Mouse (Mus musculus): ENCODE results near the gene Sptbn2. TPM values are rescaled to one million over a fixed set of nuclear protein-coding genes. Genes with fewer than 3 reads are reported as not detected.

Gene Sptbn2
- polyA plus RNA-seq, 1 experiment = 132 TPM

DNA sequence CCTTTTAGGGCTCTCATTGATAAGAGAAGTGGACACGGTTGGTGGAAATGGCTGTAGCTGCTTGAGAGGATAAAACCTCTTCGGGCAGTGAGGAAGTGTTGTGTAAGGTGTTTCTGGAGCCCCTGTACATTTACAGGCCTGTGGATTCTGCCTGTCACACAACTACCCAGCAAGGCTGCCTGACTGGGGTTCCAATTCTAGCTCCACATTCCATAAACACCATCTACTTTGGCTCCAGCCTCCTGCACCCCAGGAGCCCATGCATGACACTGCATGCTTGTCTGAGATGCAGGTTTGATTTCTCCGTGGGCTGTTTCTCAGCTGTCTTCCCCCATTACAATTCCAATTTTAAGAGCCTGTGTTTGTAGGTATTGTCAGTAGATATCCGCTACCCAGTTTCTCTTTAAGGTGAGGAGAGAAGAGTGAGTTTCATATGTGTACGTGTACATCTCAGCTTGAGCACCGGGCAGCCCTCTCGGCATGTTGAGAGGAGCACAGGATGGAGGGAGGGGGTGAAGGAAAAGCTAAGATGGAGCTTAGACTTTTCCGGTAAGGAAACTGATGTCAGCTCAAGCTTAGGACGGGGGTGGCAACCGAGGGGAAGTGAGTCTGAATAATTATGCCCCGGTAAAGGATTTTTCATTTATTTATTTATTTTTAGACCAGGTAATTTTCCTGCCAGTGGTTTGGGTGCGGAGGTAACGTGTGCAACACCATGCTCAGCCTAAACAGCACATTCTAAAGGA, 2.0 kb downstream of the Sptbn2 start:
- DNase-seq = peak in 1 of 2 experiments; percentile 55
- peaks cover 15% of the 10 kb centered on the region for H3K4me1 ChIP-seq (ENCODE audit: control insufficient read depth, insufficient read depth, low read length)
- TF ChIP-seq CTCF (IDR thresholded peaks at IDR 0.05; ENCODE audit: borderline replicate concordance, insufficient read depth, low read depth, low read length) (no peak), POLR2A (IDR thresholded peaks at IDR 0.05; ENCODE audit: borderline replicate concordance, insufficient read depth, low read length) (no peak; the same call in 1 of the 2 replicates)
- peak overlapping the region; percentile 94 for H3K27ac ChIP-seq (ENCODE audit: insufficient read depth, low read length)
- WGBS = 8% methylated on average over 13 of the region's 13 CpGs
- peak overlapping the region; percentile 99 for H3K4me3 ChIP-seq (replicated peaks; ENCODE audit: insufficient read depth, low read depth, low read length)
- H3K27me3 ChIP-seq (ENCODE audit: control insufficient read depth, insufficient read depth, low read length) = no peaks in the 10 kb centered on the region

- H3K27ac ChIP-seq (ENCODE audit: insufficient read depth, low read length) = no peak overlapping the region
- no peaks in the 10 kb centered on the region for H3K27me3 ChIP-seq (ENCODE audit: control insufficient read depth, insufficient read depth, low read length)
- peak overlapping the region; percentile 99 for H3K4me3 ChIP-seq (replicated peaks; ENCODE audit: insufficient read depth, low read depth, low read length)
- no peak for DNase-seq
- TF ChIP-seq POLR2A (IDR thresholded peaks at IDR 0.05; ENCODE audit: borderline replicate concordance, insufficient read depth, low read length) (no peak), CTCF (IDR thresholded peaks at IDR 0.05; ENCODE audit: borderline replicate concordance, insufficient read depth, low read depth, low read length) (no peak)
- H3K4me1 ChIP-seq (ENCODE audit: control insufficient read depth, insufficient read depth, low read length) = peaks cover 21% of the 10 kb centered on the region
- 40% methylated on average over 3 of the region's 3 CpGs for WGBS
These were observed 2.9 kb downstream of the Sptbn2 start for GRCm38 (mm10) chr19:4713886-4714285.

GRCm38 (mm10) chr19:4716756-4717155, 5.8 kb downstream of the Sptbn2 start:
- Histone ChIP-seq H3K27ac (ENCODE audit: insufficient read depth, low read length) (no peak overlapping the region), H3K4me1 (ENCODE audit: control insufficient read depth, insufficient read depth, low read length) (peaks cover 41% of the 10 kb centered on the region), H3K4me3 (replicated peaks; ENCODE audit: insufficient read depth, low read depth, low read length) (no peak overlapping the region), H3K27me3 (ENCODE audit: control insufficient read depth, insufficient read depth, low read length) (no peaks in the 10 kb centered on the region)
- WGBS = 95% methylated on average over 14 of the region's 14 CpGs
- no peak for DNase-seq
- no peak for TF ChIP-seq POLR2A (IDR thresholded peaks at IDR 0.05; ENCODE audit: borderline replicate concordance, insufficient read depth, low read length)
- TF ChIP-seq CTCF (IDR thresholded peaks at IDR 0.05; ENCODE audit: borderline replicate concordance, insufficient read depth, low read depth, low read length) = no peak

GRCm38 (mm10) chr19:4717281-4717680, 6.3 kb downstream of the Sptbn2 start:
- no peak for DNase-seq
- 100% methylated on average over 2 of the region's 2 CpGs for WGBS
- Histone ChIP-seq H3K27ac (ENCODE audit: insufficient read depth, low read length) (no peak overlapping the region), H3K4me3 (replicated peaks; ENCODE audit: insufficient read depth, low read depth, low read length) (no peak overlapping the region), H3K27me3 (ENCODE audit: control insufficient read depth, insufficient read depth, low read length) (no peaks in the 10 kb centered on the region), H3K4me1 (ENCODE audit: control insufficient read depth, insufficient read depth, low read length) (peaks cover 41% of the 10 kb centered on the region)
- TF ChIP-seq CTCF (IDR thresholded peaks at IDR 0.05; ENCODE audit: borderline replicate concordance, insufficient read depth, low read depth, low read length) = no peak
- no peak for TF ChIP-seq POLR2A (IDR thresholded peaks at IDR 0.05; ENCODE audit: borderline replicate concordance, insufficient read depth, low read length)

GRCm38 (mm10) chr19:4718716-4719115, 7.7 kb downstream of the Sptbn2 start:
- Histone ChIP-seq H3K27ac (ENCODE audit: insufficient read depth, low read length) (no peak overlapping the region), H3K4me1 (ENCODE audit: control insufficient read depth, insufficient read depth, low read length) (peaks cover 41% of the 10 kb centered on the region), H3K4me3 (replicated peaks; ENCODE audit: insufficient read depth, low read depth, low read length) (no peak overlapping the region), H3K27me3 (ENCODE audit: control insufficient read depth, insufficient read depth, low read length) (no peaks in the 10 kb centered on the region)
- no peak for DNase-seq
- WGBS = 54% methylated on average over 12 of the region's 12 CpGs
- TF ChIP-seq POLR2A (IDR thresholded peaks at IDR 0.05; ENCODE audit: borderline replicate concordance, insufficient read depth, low read length) (no peak), CTCF (IDR thresholded peaks at IDR 0.05; ENCODE audit: borderline replicate concordance, insufficient read depth, low read depth, low read length) (no peak)

DNA sequence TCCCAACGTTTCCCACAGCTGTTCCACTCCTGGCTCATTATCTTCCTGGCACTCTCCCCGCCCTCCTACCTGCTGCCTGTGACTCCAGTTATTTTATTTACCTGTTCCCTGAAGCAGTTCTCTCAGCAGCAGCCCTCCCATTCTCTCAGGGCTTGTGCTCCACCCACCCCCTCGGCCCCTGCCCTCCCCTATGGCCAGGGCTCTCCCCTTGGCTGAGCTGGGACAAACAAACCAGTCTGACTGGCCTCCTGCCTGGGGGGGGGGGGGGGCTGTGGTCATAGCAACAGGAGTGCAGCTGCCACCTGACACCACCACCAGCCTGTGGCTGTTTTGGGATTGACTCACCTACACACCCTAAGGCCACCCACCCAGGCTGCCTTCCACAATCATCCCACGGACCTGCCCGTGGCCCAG, 8.4 kb downstream of the Sptbn2 start:
- no peak for TF ChIP-seq CTCF (IDR thresholded peaks at IDR 0.05; ENCODE audit: borderline replicate concordance, insufficient read depth, low read depth, low read length)
- no peak for TF ChIP-seq POLR2A (IDR thresholded peaks at IDR 0.05; ENCODE audit: borderline replicate concordance, insufficient read depth, low read length)
- DNase-seq = no peak
- Histone ChIP-seq H3K4me3 (replicated peaks; ENCODE audit: insufficient read depth, low read depth, low read length) (no peak overlapping the region), H3K4me1 (ENCODE audit: control insufficient read depth, insufficient read depth, low read length) (peaks cover 36% of the 10 kb centered on the region), H3K27me3 (ENCODE audit: control insufficient read depth, insufficient read depth, low read length) (no peaks in the 10 kb centered on the region), H3K27ac (ENCODE audit: insufficient read depth, low read length) (no peak overlapping the region)
- WGBS = 30% methylated on average over 5 of the region's 5 CpGs

DNA sequence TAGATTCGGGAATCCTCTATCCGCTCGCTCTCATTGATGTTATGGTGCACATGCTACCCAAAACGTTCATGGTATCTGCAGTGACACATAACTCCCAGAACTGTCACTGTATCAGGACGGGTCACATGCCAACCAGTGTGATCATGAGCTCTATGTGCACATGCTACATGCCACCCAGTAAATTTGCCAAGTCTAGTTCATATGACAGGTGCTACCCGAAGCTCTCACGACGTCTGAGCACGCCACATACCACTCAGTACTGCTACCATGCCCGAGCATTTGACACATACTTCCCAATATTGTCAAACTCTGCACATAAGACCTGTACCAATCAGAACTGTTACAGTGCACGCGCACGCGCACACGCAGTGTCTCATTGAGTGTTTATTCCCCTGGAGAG, 9.1 kb downstream of the Sptbn2 start:
- 83% methylated on average over 15 of the region's 15 CpGs for WGBS
- H3K27me3 ChIP-seq (ENCODE audit: control insufficient read depth, insufficient read depth, low read length) = no peaks in the 10 kb centered on the region
- no peak for DNase-seq
- TF ChIP-seq POLR2A (IDR thresholded peaks at IDR 0.05; ENCODE audit: borderline replicate concordance, insufficient read depth, low read length) (no peak), CTCF (IDR thresholded peaks at IDR 0.05; ENCODE audit: borderline replicate concordance, insufficient read depth, low read depth, low read length) (no peak)
- H3K4me3 ChIP-seq (replicated peaks; ENCODE audit: insufficient read depth, low read depth, low read length) = no peak overlapping the region
- peaks cover 28% of the 10 kb centered on the region for H3K4me1 ChIP-seq (ENCODE audit: control insufficient read depth, insufficient read depth, low read length)
- no peak overlapping the region for H3K27ac ChIP-seq (ENCODE audit: insufficient read depth, low read length)

DNA sequence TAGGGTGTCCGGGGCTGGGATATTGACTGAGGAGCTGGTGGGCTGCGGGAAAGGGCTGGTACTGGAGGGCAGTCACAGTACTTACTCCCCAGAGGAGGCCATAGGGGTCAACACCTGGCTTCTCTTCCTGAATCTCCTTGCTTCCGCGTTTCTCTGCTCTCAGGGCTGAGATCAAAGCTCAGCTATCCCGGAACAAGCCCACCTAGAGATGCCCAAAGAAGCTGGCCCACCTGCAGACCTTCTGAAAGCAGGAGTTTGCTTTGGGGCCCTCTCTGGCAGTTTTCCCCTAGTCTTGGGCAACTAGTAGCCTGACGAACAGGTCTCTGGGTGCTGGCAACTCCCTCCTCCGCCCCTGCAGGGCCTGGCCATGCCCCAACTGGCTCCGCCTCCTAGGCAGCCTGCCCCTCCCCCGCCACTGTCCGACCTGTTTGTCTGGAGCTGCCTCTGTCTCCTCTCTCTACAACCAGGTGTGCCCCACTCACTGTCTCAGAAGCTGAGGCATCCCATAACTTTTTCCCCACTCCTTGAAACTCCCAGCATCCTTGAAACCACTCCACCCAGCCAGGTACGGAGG, 9.8 kb downstream of the Sptbn2 start:
- 34% methylated on average over 11 of the region's 11 CpGs for WGBS
- no peak overlapping the region for H3K27ac ChIP-seq (ENCODE audit: insufficient read depth, low read length)

More for the DNA sequence above, 9.8 kb downstream of the Sptbn2 start:
- Histone ChIP-seq H3K4me3 (replicated peaks; ENCODE audit: insufficient read depth, low read depth, low read length) (no peak overlapping the region), H3K27me3 (ENCODE audit: control insufficient read depth, insufficient read depth, low read length) (no peaks in the 10 kb centered on the region), H3K4me1 (ENCODE audit: control insufficient read depth, insufficient read depth, low read length) (peaks cover 28% of the 10 kb centered on the region)
- peak in 1 of 2 experiments; percentile 49 for DNase-seq
- TF ChIP-seq POLR2A (IDR thresholded peaks at IDR 0.05; ENCODE audit: borderline replicate concordance, insufficient read depth, low read length) (no peak), CTCF (IDR thresholded peaks at IDR 0.05; ENCODE audit: borderline replicate concordance, insufficient read depth, low read depth, low read length) (no peak)

All from cerebellum, adult 2 months (tissue).